Mouse (Mus musculus): ENCODE measurements at regions not wholly inside any gene's neighbourhood (a gene's known extent, or its start where the extent isn't known, plus 50 kb on each side); places are given as distances from the start of the nearest gene placed in this dataset.

GRCm38 (mm10) chr11:26826194-26826593 lies 232.4 kb upstream of the Vrk2 start:
- WGBS = 95% methylated on average over 3 of the region's 3 CpGs
- H3K27me3 ChIP-seq (ENCODE audit: control insufficient read depth, insufficient read depth, low read length) = no peaks in the 10 kb centered on the region

GRCm38 (mm10) chr11:26824080-26824727 lies 230.4 kb upstream of the Vrk2 start:
- WGBS = 68% methylated on average over 8 of the region's 8 CpGs
- Histone ChIP-seq H3K4me2 (replicated peaks) (no peak overlapping the region), H3K36me3 (replicated peaks; ENCODE audit: control insufficient read depth, insufficient read depth) (no peaks in the 10 kb centered on the region), H3K4me1 (replicated peaks; ENCODE audit: control insufficient read depth, insufficient read depth, low read length) (no peaks in the 10 kb centered on the region), H3K9me3 (ENCODE audit: control insufficient read depth, low read length) (no peaks in the 10 kb centered on the region), H3K27me3 (ENCODE audit: control insufficient read depth, insufficient read depth, low read length) (no peaks in the 10 kb centered on the region), H3K27ac (no peak overlapping the region), H3K9ac (no peak overlapping the region), H3K4me3 (replicated peaks; ENCODE audit: low read length) (no peak overlapping the region)
- ATAC-seq (ENCODE audit: low FRiP score) = no peak
- DNase-seq (ENCODE audit: low spot score) = peak; percentile 57

More at GRCm38 (mm10) chr11:26826194-26826593, 232.4 kb upstream of the Vrk2 start:
- H3K4me3 ChIP-seq (replicated peaks; ENCODE audit: low read length) = no peak overlapping the region
- H3K36me3 ChIP-seq (replicated peaks; ENCODE audit: control insufficient read depth, insufficient read depth) = no peaks in the 10 kb centered on the region
- H3K9me3 ChIP-seq (ENCODE audit: control insufficient read depth, low read length) = no peaks in the 10 kb centered on the region
- ATAC-seq (ENCODE audit: low FRiP score) (no peak), DNase-seq (ENCODE audit: low spot score) (no peak)
- H3K9ac ChIP-seq = no peak overlapping the region
- no peak overlapping the region for H3K27ac ChIP-seq
- H3K4me2 ChIP-seq (replicated peaks) = no peak overlapping the region
- no peaks in the 10 kb centered on the region for H3K4me1 ChIP-seq (replicated peaks; ENCODE audit: control insufficient read depth, insufficient read depth, low read length)

- WGBS = 75% methylated on average over 1 of the region's 1 CpGs
These were observed 227.3 kb upstream of the Vrk2 start for GRCm38 (mm10) chr11:26821091-26821490.

GRCm38 (mm10) chr11:26817316-26817715 lies 223.5 kb upstream of the Vrk2 start:
- H3K9ac ChIP-seq = no peak overlapping the region
- no peak overlapping the region for H3K4me3 ChIP-seq (replicated peaks; ENCODE audit: low read length)
- H3K9me3 ChIP-seq (ENCODE audit: control insufficient read depth, low read length) = no peaks in the 10 kb centered on the region
- no peaks in the 10 kb centered on the region; the same call in 1 of the 2 replicates for H3K4me1 ChIP-seq (replicated peaks; ENCODE audit: control insufficient read depth, insufficient read depth, low read length)
- no peak overlapping the region for H3K4me2 ChIP-seq (replicated peaks)
- no peaks in the 10 kb centered on the region for H3K36me3 ChIP-seq (replicated peaks; ENCODE audit: control insufficient read depth, insufficient read depth)
- ATAC-seq (ENCODE audit: low FRiP score) (no peak), DNase-seq (ENCODE audit: low spot score) (no peak)
- H3K27me3 ChIP-seq (ENCODE audit: control insufficient read depth, insufficient read depth, low read length) = no peaks in the 10 kb centered on the region
- H3K27ac ChIP-seq = no peak overlapping the region

More at GRCm38 (mm10) chr11:26821091-26821490, 227.3 kb upstream of the Vrk2 start:
- Histone ChIP-seq H3K4me3 (replicated peaks; ENCODE audit: low read length) (no peak overlapping the region), H3K27ac (no peak overlapping the region), H3K27me3 (ENCODE audit: control insufficient read depth, insufficient read depth, low read length) (no peaks in the 10 kb centered on the region), H3K4me2 (replicated peaks) (no peak overlapping the region), H3K36me3 (replicated peaks; ENCODE audit: control insufficient read depth, insufficient read depth) (no peaks in the 10 kb centered on the region), H3K9ac (no peak overlapping the region), H3K4me1 (replicated peaks; ENCODE audit: control insufficient read depth, insufficient read depth, low read length) (no peaks in the 10 kb centered on the region), H3K9me3 (ENCODE audit: control insufficient read depth, low read length) (no peaks in the 10 kb centered on the region)
- ATAC-seq (ENCODE audit: low FRiP score) (no peak), DNase-seq (ENCODE audit: low spot score) (no peak)

DNA sequence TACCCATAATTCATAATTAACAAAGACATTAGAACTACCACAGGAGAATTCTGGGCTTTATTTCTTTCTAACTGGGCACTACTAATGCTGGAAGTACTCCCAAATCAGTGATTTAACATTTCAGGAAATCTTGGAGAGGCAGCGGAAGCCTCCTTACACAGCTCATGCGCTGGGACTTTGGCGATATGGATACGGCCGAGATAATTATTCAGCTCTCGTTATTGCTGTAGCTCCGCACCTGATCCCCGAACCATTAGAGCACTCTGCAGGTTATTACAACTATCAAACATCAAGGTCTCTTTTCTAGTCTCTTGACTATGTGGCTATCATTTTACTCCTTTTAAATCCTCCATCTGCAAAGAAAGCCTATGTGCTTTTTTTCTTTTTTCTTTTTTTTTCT lies 221.3 kb upstream of the Vrk2 start:
- Histone ChIP-seq H3K9me3 (ENCODE audit: control insufficient read depth, low read length) (no peaks in the 10 kb centered on the region), H3K27ac (peak overlapping the region; percentile 52), H3K4me1 (replicated peaks; ENCODE audit: control insufficient read depth, insufficient read depth, low read length) (no peaks in the 10 kb centered on the region; the same call in 1 of the 2 replicates), H3K36me3 (replicated peaks; ENCODE audit: control insufficient read depth, insufficient read depth) (no peaks in the 10 kb centered on the region), H3K9ac (peak overlapping the region; percentile 36; the same call in 1 of the 2 replicates), H3K4me2 (replicated peaks) (peak overlapping the region; percentile 43), H3K4me3 (replicated peaks; ENCODE audit: low read length) (peak overlapping the region; percentile 13), H3K27me3 (ENCODE audit: control insufficient read depth, insufficient read depth, low read length) (no peaks in the 10 kb centered on the region)
- ATAC-seq (ENCODE audit: low FRiP score) = peak; percentile 87
- peak; percentile 45 for DNase-seq (ENCODE audit: low spot score)
- WGBS = 51% methylated on average over 8 of the region's 8 CpGs

GRCm38 (mm10) chr11:26814601-26815000 lies 220.8 kb upstream of the Vrk2 start:
- Histone ChIP-seq H3K27me3 (ENCODE audit: control insufficient read depth, insufficient read depth, low read length) (no peaks in the 10 kb centered on the region), H3K9ac (no peak overlapping the region), H3K9me3 (ENCODE audit: control insufficient read depth, low read length) (no peaks in the 10 kb centered on the region), H3K4me2 (replicated peaks) (peak overlapping the region; percentile 43; the same call in 1 of the 2 replicates), H3K36me3 (replicated peaks; ENCODE audit: control insufficient read depth, insufficient read depth) (no peaks in the 10 kb centered on the region), H3K27ac (peak overlapping the region; percentile 52; the same call in 1 of the 2 replicates), H3K4me1 (replicated peaks; ENCODE audit: control insufficient read depth, insufficient read depth, low read length) (no peaks in the 10 kb centered on the region; the same call in 1 of the 2 replicates), H3K4me3 (replicated peaks; ENCODE audit: low read length) (no peak overlapping the region)
- 77% methylated on average over 3 of the region's 3 CpGs for WGBS
- no peak for DNase-seq (ENCODE audit: low spot score)
- no peak for ATAC-seq (ENCODE audit: low FRiP score)

- no peak overlapping the region for H3K9ac ChIP-seq
- no peak overlapping the region for H3K4me2 ChIP-seq (replicated peaks)
- H3K27me3 ChIP-seq (ENCODE audit: control insufficient read depth, insufficient read depth, low read length) = no peaks in the 10 kb centered on the region
- no peaks in the 10 kb centered on the region for H3K36me3 ChIP-seq (replicated peaks; ENCODE audit: control insufficient read depth, insufficient read depth)
- H3K9me3 ChIP-seq (ENCODE audit: control insufficient read depth, low read length) = no peaks in the 10 kb centered on the region
- 91% methylated on average over 2 of the region's 2 CpGs for WGBS
- 0 out of 2 replicates have a peak, but pooled peaks cover 8% of the 10 kb centered on the region for H3K4me1 ChIP-seq (replicated peaks; ENCODE audit: control insufficient read depth, insufficient read depth, low read length)
- ATAC-seq (ENCODE audit: low FRiP score) (no peak), DNase-seq (ENCODE audit: low spot score) (no peak)
- H3K27ac ChIP-seq = no peak overlapping the region
- no peak overlapping the region for H3K4me3 ChIP-seq (replicated peaks; ENCODE audit: low read length)
These were observed 208.6 kb upstream of the Vrk2 start for GRCm38 (mm10) chr11:26802249-26802941.

- Histone ChIP-seq H3K4me3 (replicated peaks; ENCODE audit: low read length) (no peak overlapping the region), H3K36me3 (replicated peaks; ENCODE audit: control insufficient read depth, insufficient read depth) (no peaks in the 10 kb centered on the region), H3K9me3 (ENCODE audit: control insufficient read depth, low read length) (no peaks in the 10 kb centered on the region), H3K27ac (no peak overlapping the region), H3K9ac (no peak overlapping the region), H3K4me1 (replicated peaks; ENCODE audit: control insufficient read depth, insufficient read depth, low read length) (no peaks in the 10 kb centered on the region), H3K4me2 (replicated peaks) (no peak overlapping the region), H3K27me3 (ENCODE audit: control insufficient read depth, insufficient read depth, low read length) (no peaks in the 10 kb centered on the region)
- ATAC-seq (ENCODE audit: low FRiP score) (no peak), DNase-seq (ENCODE audit: low spot score) (no peak)
- 53% methylated on average over 2 of the region's 2 CpGs for WGBS
These were observed 206.5 kb upstream of the Vrk2 start for GRCm38 (mm10) chr11:26800296-26800695.

GRCm38 (mm10) chr11:26794629-26794966 lies 200.8 kb upstream of the Vrk2 start:
- H3K36me3 ChIP-seq (replicated peaks; ENCODE audit: control insufficient read depth, insufficient read depth) = no peaks in the 10 kb centered on the region
- 0 out of 2 replicates have a peak, but pooled peaks have one; percentile 34 for ATAC-seq (ENCODE audit: low FRiP score)
- no peak overlapping the region for H3K4me2 ChIP-seq (replicated peaks)
- no peak overlapping the region for H3K9ac ChIP-seq
- H3K27me3 ChIP-seq (ENCODE audit: control insufficient read depth, insufficient read depth, low read length) = no peaks in the 10 kb centered on the region
- H3K4me3 ChIP-seq (replicated peaks; ENCODE audit: low read length) = no peak overlapping the region
- no peaks in the 10 kb centered on the region for H3K9me3 ChIP-seq (ENCODE audit: control insufficient read depth, low read length)
- WGBS = 73% methylated on average over 3 of the region's 3 CpGs
- H3K4me1 ChIP-seq (replicated peaks; ENCODE audit: control insufficient read depth, insufficient read depth, low read length) = no peaks in the 10 kb centered on the region
- DNase-seq (ENCODE audit: low spot score) = no peak
- H3K27ac ChIP-seq = no peak overlapping the region

Data from hindbrain, embryonic 14.5 days (tissue).